Mouse (Mus musculus): Measurements from ENCODE around the gene Spdef. TPM values are rescaled to one million over a fixed set of nuclear protein-coding genes. Genes with fewer than 3 reads are reported as not detected.

Spdef gene
- total and polyA plus RNA-seq, 3 experiments: 0.02 TPM; not detected in 2

- ATAC-seq (ENCODE audit: extremely low read depth, insufficient number of reproducible peaks, low FRiP score, poor library complexity, severe bottlenecking): no peak
These were observed 26.9 kb downstream of the Spdef start for GRCm38 (mm10) chr17:27701856-27702255.

GRCm38 (mm10) chr17:27700812-27701211 is 27.9 kb downstream of the Spdef start:
- peaks cover 13% of the 10 kb centered on the region; the same call in 1 of the 2 replicates for H3K27me3 ChIP-seq (ENCODE audit: insufficient read depth, low read length)
- H3K4me3 ChIP-seq (ENCODE audit: low read depth, low read length): no peak overlapping the region
- H3K4me1 ChIP-seq (ENCODE audit: insufficient read depth, low read depth, low read length): peaks cover 9% of the 10 kb centered on the region
- H3K9me3 ChIP-seq (replicated peaks): peaks cover 24% of the 10 kb centered on the region
- no peaks in the 10 kb centered on the region for H3K36me3 ChIP-seq (replicated peaks)
- DNase-seq (ENCODE audit: low spot score): no peak
- TF ChIP-seq POLR2AphosphoS5 (IDR thresholded peaks at IDR 0.05; ENCODE audit: insufficient replicate concordance, low read depth, low read length): no peak
- TF ChIP-seq GATA2 (IDR thresholded peaks at IDR 0.05; ENCODE audit: borderline replicate concordance, low read depth, low read length): no peak
- no peak for TF ChIP-seq GATA1 (IDR thresholded peaks at IDR 0.05; ENCODE audit: borderline replicate concordance, low read length)
- TF ChIP-seq CTCF (IDR thresholded peaks at IDR 0.05; ENCODE audit: low read depth, low read length): no peak
- no peak for TF ChIP-seq TAL1 (conservative IDR thresholded peaks at IDR 0.05; ENCODE audit: low read depth, low read length)
- no peak for ATAC-seq (ENCODE audit: extremely low read depth, insufficient number of reproducible peaks, low FRiP score, poor library complexity, severe bottlenecking)

More at GRCm38 (mm10) chr17:27701856-27702255, 26.9 kb downstream of the Spdef start:
- no peak for DNase-seq (ENCODE audit: low spot score)
- H3K9me3 ChIP-seq (replicated peaks): peaks cover 24% of the 10 kb centered on the region
- peaks cover 9% of the 10 kb centered on the region for H3K4me1 ChIP-seq (ENCODE audit: insufficient read depth, low read depth, low read length)
- H3K4me3 ChIP-seq (ENCODE audit: low read depth, low read length): no peak overlapping the region
- H3K36me3 ChIP-seq (replicated peaks): no peaks in the 10 kb centered on the region
- H3K27me3 ChIP-seq (ENCODE audit: insufficient read depth, low read length): peaks cover 14% of the 10 kb centered on the region; the same call in 1 of the 2 replicates
- TF ChIP-seq POLR2AphosphoS5 (IDR thresholded peaks at IDR 0.05; ENCODE audit: insufficient replicate concordance, low read depth, low read length): no peak
- TF ChIP-seq GATA1 (IDR thresholded peaks at IDR 0.05; ENCODE audit: borderline replicate concordance, low read length): no peak

DNA sequence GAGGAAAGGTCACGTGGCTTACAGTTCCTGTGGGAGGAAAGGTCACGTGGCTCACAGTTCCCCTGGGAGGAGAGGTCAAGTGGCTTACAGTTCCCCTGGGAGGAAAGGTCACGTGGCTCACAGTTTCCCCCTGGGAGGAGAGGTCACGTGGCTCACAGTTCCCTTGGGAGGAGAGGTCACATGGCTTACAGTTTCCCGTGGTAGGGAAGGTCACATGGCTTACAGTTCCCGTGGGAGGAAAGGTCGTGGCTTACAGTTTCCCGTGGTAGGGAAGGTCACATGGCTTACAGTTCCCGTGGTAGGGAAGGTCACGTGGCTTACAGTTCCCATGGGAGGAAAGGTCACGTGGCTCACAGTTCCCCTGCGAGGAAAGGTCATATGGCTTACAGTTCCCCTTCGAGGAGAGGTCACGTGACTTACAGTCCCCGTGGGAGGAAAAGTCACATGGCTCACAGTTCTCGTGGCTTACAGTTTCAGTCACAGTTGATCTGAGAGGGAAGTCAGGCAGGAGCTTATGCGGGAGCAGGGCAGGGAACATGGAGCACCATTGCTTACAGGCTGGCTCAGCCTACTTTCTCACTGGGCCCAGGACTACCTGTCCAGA is 29.0 kb downstream of the Spdef start:
- DNase-seq (ENCODE audit: low spot score) (no peak), ATAC-seq (ENCODE audit: extremely low read depth, insufficient number of reproducible peaks, low FRiP score, poor library complexity, severe bottlenecking) (no peak)
- H3K4me1 ChIP-seq (ENCODE audit: insufficient read depth, low read depth, low read length): peaks cover 9% of the 10 kb centered on the region
- TF ChIP-seq GATA2 (IDR thresholded peaks at IDR 0.05; ENCODE audit: borderline replicate concordance, low read depth, low read length) (no peak), GATA1 (IDR thresholded peaks at IDR 0.05; ENCODE audit: borderline replicate concordance, low read length) (no peak), POLR2AphosphoS5 (IDR thresholded peaks at IDR 0.05; ENCODE audit: insufficient replicate concordance, low read depth, low read length) (no peak), CTCF (IDR thresholded peaks at IDR 0.05; ENCODE audit: low read depth, low read length) (no peak), TAL1 (conservative IDR thresholded peaks at IDR 0.05; ENCODE audit: low read depth, low read length) (no peak)
- H3K27me3 ChIP-seq (ENCODE audit: insufficient read depth, low read length): peaks cover 13% of the 10 kb centered on the region; the same call in 1 of the 2 replicates
- peaks cover 24% of the 10 kb centered on the region for H3K9me3 ChIP-seq (replicated peaks)
- H3K36me3 ChIP-seq (replicated peaks): no peaks in the 10 kb centered on the region
- H3K4me3 ChIP-seq (ENCODE audit: low read depth, low read length): no peak overlapping the region

- ATAC-seq (ENCODE audit: extremely low read depth, insufficient number of reproducible peaks, low FRiP score, poor library complexity, severe bottlenecking) (no peak), DNase-seq (ENCODE audit: low spot score) (no peak)
- H3K4me3 ChIP-seq (ENCODE audit: low read depth, low read length): no peak overlapping the region
- peaks cover 25% of the 10 kb centered on the region for H3K27me3 ChIP-seq (ENCODE audit: insufficient read depth, low read length)
- H3K4me1 ChIP-seq (ENCODE audit: insufficient read depth, low read depth, low read length): no peaks in the 10 kb centered on the region; the same call in 1 of the 2 replicates
- TF ChIP-seq CTCF (IDR thresholded peaks at IDR 0.05; ENCODE audit: low read depth, low read length): no peak
- TF ChIP-seq GATA2 (IDR thresholded peaks at IDR 0.05; ENCODE audit: borderline replicate concordance, low read depth, low read length): no peak
- TF ChIP-seq TAL1 (conservative IDR thresholded peaks at IDR 0.05; ENCODE audit: low read depth, low read length): no peak
- no peak for TF ChIP-seq POLR2AphosphoS5 (IDR thresholded peaks at IDR 0.05; ENCODE audit: insufficient replicate concordance, low read depth, low read length)
- no peak for TF ChIP-seq GATA1 (IDR thresholded peaks at IDR 0.05; ENCODE audit: borderline replicate concordance, low read length)
- H3K9me3 ChIP-seq (replicated peaks): peaks cover 3% of the 10 kb centered on the region; the same call in 1 of the 2 replicates
- H3K36me3 ChIP-seq (replicated peaks): no peaks in the 10 kb centered on the region
These were observed 37.6 kb downstream of the Spdef start for GRCm38 (mm10) chr17:27690993-27691693.

- no peak for TF ChIP-seq GATA1 (IDR thresholded peaks at IDR 0.05; ENCODE audit: borderline replicate concordance, low read length)
- no peak for TF ChIP-seq TAL1 (conservative IDR thresholded peaks at IDR 0.05; ENCODE audit: low read depth, low read length)
- H3K36me3 ChIP-seq (replicated peaks): no peaks in the 10 kb centered on the region
- H3K4me3 ChIP-seq (ENCODE audit: low read depth, low read length): no peak overlapping the region
- H3K4me1 ChIP-seq (ENCODE audit: insufficient read depth, low read depth, low read length): no peaks in the 10 kb centered on the region; the same call in 1 of the 2 replicates
- peaks cover 26% of the 10 kb centered on the region for H3K27me3 ChIP-seq (ENCODE audit: insufficient read depth, low read length)
- DNase-seq (ENCODE audit: low spot score) (no peak), ATAC-seq (ENCODE audit: extremely low read depth, insufficient number of reproducible peaks, low FRiP score, poor library complexity, severe bottlenecking) (no peak)
- no peaks in the 10 kb centered on the region for H3K9me3 ChIP-seq (replicated peaks)
These were observed 42.4 kb downstream of the Spdef start for GRCm38 (mm10) chr17:27686395-27686794.

DNA sequence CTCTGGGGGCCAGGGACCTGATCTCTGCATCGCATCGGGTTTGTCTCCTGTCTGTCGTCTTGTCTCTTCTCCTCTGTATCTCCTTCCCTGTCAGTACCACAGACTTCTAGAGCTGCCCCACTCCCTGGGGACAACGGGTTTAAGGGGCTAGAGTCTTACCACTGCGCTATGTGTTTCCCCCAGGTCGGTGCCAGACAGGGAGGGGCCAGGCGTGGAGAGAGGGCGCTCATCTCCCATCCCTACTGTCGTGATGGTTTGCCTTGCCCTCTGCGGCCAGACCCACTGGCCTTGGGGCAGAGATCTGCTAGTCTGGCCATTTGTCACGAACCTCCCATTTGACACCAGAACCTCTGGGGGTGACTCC is 43.2 kb downstream of the Spdef start:
- no peak overlapping the region for H3K4me3 ChIP-seq (ENCODE audit: low read depth, low read length)
- H3K36me3 ChIP-seq (replicated peaks): no peaks in the 10 kb centered on the region
- H3K9me3 ChIP-seq (replicated peaks): no peaks in the 10 kb centered on the region
- H3K27me3 ChIP-seq (ENCODE audit: insufficient read depth, low read length): peaks cover 21% of the 10 kb centered on the region
- H3K4me1 ChIP-seq (ENCODE audit: insufficient read depth, low read depth, low read length): no peaks in the 10 kb centered on the region; the same call in 1 of the 2 replicates
- ATAC-seq (ENCODE audit: extremely low read depth, insufficient number of reproducible peaks, low FRiP score, poor library complexity, severe bottlenecking): no peak
- TF ChIP-seq POLR2AphosphoS5 (IDR thresholded peaks at IDR 0.05; ENCODE audit: insufficient replicate concordance, low read depth, low read length) (no peak), GATA1 (IDR thresholded peaks at IDR 0.05; ENCODE audit: borderline replicate concordance, low read length) (no peak), CTCF (IDR thresholded peaks at IDR 0.05; ENCODE audit: low read depth, low read length) (no peak), GATA2 (IDR thresholded peaks at IDR 0.05; ENCODE audit: borderline replicate concordance, low read depth, low read length) (no peak), TAL1 (conservative IDR thresholded peaks at IDR 0.05; ENCODE audit: low read depth, low read length) (no peak)
- DNase-seq (ENCODE audit: low spot score): no peak

Data from G1E (cell line).